Mouse (Mus musculus): ENCODE measurements at regions not wholly inside any gene's neighbourhood (a gene's known extent, or its start where the extent isn't known, plus 50 kb on each side); places are given as distances from the start of the nearest gene placed in this dataset.

DNA sequence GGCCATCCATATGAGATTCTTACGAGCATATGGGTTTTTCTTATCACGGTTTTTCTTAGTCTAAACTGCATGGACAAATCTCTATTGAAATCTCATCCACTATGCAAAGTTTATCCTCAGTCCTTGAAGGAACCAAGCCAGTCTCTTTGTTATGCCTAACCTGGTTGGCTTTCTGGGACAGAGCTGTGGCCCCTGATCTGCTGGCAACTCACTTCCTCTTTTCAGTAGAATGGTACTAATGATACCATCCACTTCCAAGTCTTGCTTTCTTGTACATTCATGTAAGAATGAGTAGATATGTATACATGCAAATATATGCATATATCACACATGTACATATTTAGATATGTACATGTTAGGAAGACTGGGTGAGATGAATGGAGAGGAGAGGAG lies 89.8 kb upstream of the Irf2bp2 start:
- Histone ChIP-seq H3K4me3 (ENCODE audit: control insufficient read depth in 1 of 2, insufficient read depth in 1 of 2, low read depth in 2 of 2, low read length in 2 of 2) (no peak overlapping the region), H3K27ac (ENCODE audit: control insufficient read depth, low read depth, low read length) (no peak overlapping the region), H3K9ac (ENCODE audit: control insufficient read depth, low read depth, low read length, poor library complexity, severe bottlenecking) (no peak overlapping the region), H3K36me3 (ENCODE audit: control insufficient read depth in 1 of 2, insufficient read depth in 2 of 2, low read length in 2 of 2) (peaks cover 0 to 6% of the 10 kb centered on the region in 2 experiments; a peak in 2 of 4 replicates), H3K4me1 (ENCODE audit: control insufficient read depth in 1 of 2, insufficient read depth in 2 of 2, low read length in 2 of 2) (peaks cover 0 to 13% of the 10 kb centered on the region in 2 experiments; a peak in 2 of 4 replicates), H3K79me2 (ENCODE audit: control insufficient read depth, insufficient read depth, low read length, poor library complexity) (no peaks in the 10 kb centered on the region), H3K9me3 (replicated peaks; ENCODE audit: insufficient read depth, low read length) (no peaks in the 10 kb centered on the region), H3K27me3 (ENCODE audit: control insufficient read depth in 1 of 2, insufficient read depth in 2 of 2, low read length in 2 of 2) (no peaks in the 10 kb centered on the region)
- peak; percentile 54 for DNase-seq (ENCODE audit: low read depth, low spot score)
- TF ChIP-seq SMC3 (IDR thresholded peaks at IDR 0.05; ENCODE audit: low read depth, low read length) (no peak), KAT2A (conservative IDR thresholded peaks at IDR 0.05; ENCODE audit: low read depth, low read length) (no peak), ZMIZ1 (IDR thresholded peaks at IDR 0.05; ENCODE audit: low read depth, low read length) (no peak), MAZ (IDR thresholded peaks at IDR 0.05; ENCODE audit: low read depth, low read length) (no peak), EP300 (IDR thresholded peaks at IDR 0.05; ENCODE audit: low read depth in 1 of 2, low read length in 2 of 2) (no peak), CHD2 (IDR thresholded peaks at IDR 0.05; ENCODE audit: low read length) (no peak), MAX (IDR thresholded peaks at IDR 0.05; ENCODE audit: low read length) (no peak), USF2 (IDR thresholded peaks at IDR 0.05; ENCODE audit: borderline replicate concordance in 1 of 2, insufficient read depth in 1 of 2, low read depth in 1 of 2, low read length in 2 of 2) (no peak), MEF2A (IDR thresholded peaks at IDR 0.05; ENCODE audit: extremely low read depth, insufficient replicate concordance, low read depth, low read length, poor library complexity, severe bottlenecking) (no peak), TBP (IDR thresholded peaks at IDR 0.05; ENCODE audit: low read depth, low read length) (no peak), MYB (IDR thresholded peaks at IDR 0.05; ENCODE audit: low read depth, low read length) (no peak), RCOR1 (IDR thresholded peaks at IDR 0.05; ENCODE audit: low read depth, low read length) (no peak), JUND (IDR thresholded peaks at IDR 0.05; ENCODE audit: low read depth, low read length) (no peak), CTCF (IDR thresholded peaks at IDR 0.05 in 2 of 3, conservative IDR thresholded peaks at IDR 0.05 in 1 of 3; ENCODE audit: control insufficient read depth in 1 of 3, insufficient read depth in 1 of 3, low read depth in 2 of 3, low read length in 3 of 3, poor library complexity in 1 of 3, severe bottlenecking in 1 of 3) (no peak)

GRCm38 (mm10) chr8:126682817-126683554 lies 89.2 kb upstream of the Irf2bp2 start:
- H3K9ac ChIP-seq (ENCODE audit: control insufficient read depth, low read depth, low read length, poor library complexity, severe bottlenecking): no peak overlapping the region
- no peaks in the 10 kb centered on the region for H3K27me3 ChIP-seq (ENCODE audit: control insufficient read depth in 1 of 2, insufficient read depth in 2 of 2, low read length in 2 of 2)
- H3K36me3 ChIP-seq (ENCODE audit: control insufficient read depth in 1 of 2, insufficient read depth in 2 of 2, low read length in 2 of 2): peaks cover 0 to 6% of the 10 kb centered on the region in 2 experiments; a peak in 2 of 4 replicates
- TF ChIP-seq MYC (IDR thresholded peaks at IDR 0.05; ENCODE audit: low read depth, low read length) (no peak), NELFE (IDR thresholded peaks at IDR 0.05; ENCODE audit: low read depth, low read length) (no peak), HCFC1 (IDR thresholded peaks at IDR 0.05; ENCODE audit: low read depth, low read length) (no peak), BHLHE40 (IDR thresholded peaks at IDR 0.05; ENCODE audit: borderline replicate concordance, low read depth, low read length) (no peak), JUND (IDR thresholded peaks at IDR 0.05; ENCODE audit: low read depth, low read length) (no peak), NRF1 (IDR thresholded peaks at IDR 0.05; ENCODE audit: insufficient read depth, low read depth, low read length, poor library complexity, severe bottlenecking) (no peak), MAFK (IDR thresholded peaks at IDR 0.05; ENCODE audit: borderline replicate concordance, low read depth, low read length) (no peak), UBTF (IDR thresholded peaks at IDR 0.05; ENCODE audit: borderline replicate concordance, insufficient read depth, low read depth, low read length) (no peak), EP300 (IDR thresholded peaks at IDR 0.05; ENCODE audit: low read depth in 1 of 2, low read length in 2 of 2) (no peak), CHD1 (IDR thresholded peaks at IDR 0.05; ENCODE audit: low read depth, low read length) (no peak), TAL1 (IDR thresholded peaks at IDR 0.05; ENCODE audit: low read length) (no peak), TBP (IDR thresholded peaks at IDR 0.05; ENCODE audit: low read depth, low read length) (no peak), KAT2A (conservative IDR thresholded peaks at IDR 0.05; ENCODE audit: low read depth, low read length) (no peak), USF1 (IDR thresholded peaks at IDR 0.05; ENCODE audit: low read depth, low read length) (no peak), ZC3H11A (IDR thresholded peaks at IDR 0.05; ENCODE audit: low read depth, low read length) (no peak)
- no peaks in the 10 kb centered on the region for H3K79me2 ChIP-seq (ENCODE audit: control insufficient read depth, insufficient read depth, low read length, poor library complexity)
- H3K4me1 ChIP-seq (ENCODE audit: control insufficient read depth in 1 of 2, insufficient read depth in 2 of 2, low read length in 2 of 2): peaks cover 0 to 13% of the 10 kb centered on the region in 2 experiments; a peak in 2 of 4 replicates
- DNase-seq (ENCODE audit: low read depth, low spot score): no peak
- H3K4me3 ChIP-seq (ENCODE audit: control insufficient read depth in 1 of 2, insufficient read depth in 1 of 2, low read depth in 2 of 2, low read length in 2 of 2): no peak overlapping the region
- H3K9me3 ChIP-seq (replicated peaks; ENCODE audit: insufficient read depth, low read length): no peaks in the 10 kb centered on the region
- no peak overlapping the region for H3K27ac ChIP-seq (ENCODE audit: control insufficient read depth, low read depth, low read length)
